Mouse (Mus musculus): ENCODE measurements around the gene Lrrc45. TPM values are rescaled to one million over a fixed set of nuclear protein-coding genes. Genes with fewer than 3 reads are reported as not detected.

Gene Lrrc45
- polyA plus RNA-seq, 1 experiment from 2014 or later: 81.3 TPM

DNA sequence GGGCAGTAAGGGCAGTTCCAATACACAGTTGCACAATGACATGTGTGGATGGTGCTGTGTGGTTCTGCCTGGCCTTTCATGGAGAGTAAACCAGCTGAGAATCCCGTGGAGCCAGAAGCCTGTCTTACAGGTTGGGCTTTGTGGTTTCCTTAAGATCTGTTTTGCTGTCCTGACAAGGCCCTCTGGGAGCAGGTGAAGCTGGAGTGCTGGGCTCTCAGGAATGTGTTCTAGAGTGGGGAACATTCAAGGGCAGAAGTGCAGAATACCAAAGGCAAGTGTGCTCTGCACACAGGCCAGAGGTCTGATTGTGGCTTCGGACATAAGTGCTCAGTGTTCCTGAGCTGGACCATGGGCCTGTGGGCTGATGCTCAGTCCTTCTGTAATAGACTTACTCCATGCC, 29.1 kb upstream of the Lrrc45 start:
- no peak for ATAC-seq (ENCODE audit: low FRiP score)
- no peak overlapping the region for H3K9ac ChIP-seq (replicated peaks)
- H3K9me3 ChIP-seq (replicated peaks): no peaks in the 10 kb centered on the region
- no peak overlapping the region for H3K4me3 ChIP-seq (replicated peaks)
- H3K27me3 ChIP-seq (replicated peaks): no peaks in the 10 kb centered on the region
- 93% methylated on average over 2 of the region's 2 CpGs for WGBS
- no peak overlapping the region for H3K27ac ChIP-seq (replicated peaks)
- H3K4me1 ChIP-seq: no peaks in the 10 kb centered on the region
- H3K4me2 ChIP-seq: no peak overlapping the region
- peaks cover 69% of the 10 kb centered on the region for H3K36me3 ChIP-seq

DNA sequence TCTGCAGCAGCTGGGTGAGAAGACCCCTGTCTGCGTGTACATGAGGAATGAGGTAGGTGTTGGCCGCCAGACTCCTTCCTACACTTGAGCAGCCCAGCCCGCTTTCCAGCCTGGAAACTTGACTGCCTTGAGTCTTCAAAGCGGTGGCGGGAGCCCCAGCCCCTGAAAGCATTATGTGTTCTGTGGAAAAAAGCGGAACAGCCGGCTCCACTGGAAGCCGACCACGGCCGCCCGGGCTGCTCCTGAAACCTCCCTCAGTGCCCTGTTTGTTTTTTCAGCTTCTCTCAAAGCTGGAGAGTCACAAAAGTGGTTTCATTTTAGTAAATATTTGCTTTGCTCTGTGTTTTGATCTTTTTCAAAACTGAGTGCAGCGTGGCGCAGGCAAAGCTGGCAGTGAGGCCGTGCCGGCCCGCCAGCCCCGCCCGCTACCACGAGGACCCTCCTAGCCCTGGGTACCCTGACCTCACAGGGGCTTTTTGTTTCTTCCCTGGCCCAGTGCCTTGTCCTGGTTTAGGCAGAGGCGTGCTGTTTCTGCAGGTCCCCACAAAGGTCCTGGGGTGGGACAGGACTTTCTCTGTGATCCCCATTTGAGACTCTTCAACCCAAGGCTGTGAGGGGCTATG, 27.0 kb upstream of the Lrrc45 start:
- no peaks in the 10 kb centered on the region for H3K9me3 ChIP-seq (replicated peaks)
- peaks cover 66% of the 10 kb centered on the region for H3K36me3 ChIP-seq
- ATAC-seq (ENCODE audit: low FRiP score): no peak
- 82% methylated on average over 20 of the region's 20 CpGs for WGBS
- H3K4me2 ChIP-seq: no peak overlapping the region
- H3K4me1 ChIP-seq: no peaks in the 10 kb centered on the region
- no peak overlapping the region for H3K9ac ChIP-seq (replicated peaks)
- peak overlapping the region; percentile 37; the same call in 1 of the 2 replicates for H3K27ac ChIP-seq (replicated peaks)
- H3K27me3 ChIP-seq (replicated peaks): no peaks in the 10 kb centered on the region
- H3K4me3 ChIP-seq (replicated peaks): no peak overlapping the region

DNA sequence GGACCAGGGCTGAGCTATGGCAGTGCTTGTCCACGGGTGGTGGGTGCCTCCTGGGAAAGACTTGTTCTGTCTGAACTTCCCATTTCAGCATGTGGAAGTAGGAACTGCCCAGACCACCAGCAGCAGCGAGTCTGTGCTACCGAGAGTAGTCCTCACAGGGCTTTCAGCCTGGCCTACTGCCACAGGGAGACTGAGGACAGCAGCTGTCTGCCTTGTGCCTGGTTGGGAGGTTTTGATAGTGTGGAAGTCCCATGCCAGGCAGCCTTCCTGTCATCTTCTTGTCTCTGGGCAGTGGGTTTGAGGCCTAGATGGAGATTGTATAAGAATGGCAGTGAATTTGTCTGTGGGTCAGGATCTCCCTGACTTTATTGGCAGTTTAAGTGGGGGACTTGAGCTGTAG, 24.4 kb upstream of the Lrrc45 start:
- Histone ChIP-seq H3K4me2 (no peak overlapping the region), H3K36me3 (peaks cover 63% of the 10 kb centered on the region), H3K27me3 (replicated peaks) (no peaks in the 10 kb centered on the region), H3K27ac (replicated peaks) (no peak overlapping the region), H3K9ac (replicated peaks) (no peak overlapping the region), H3K4me3 (replicated peaks) (no peak overlapping the region), H3K9me3 (replicated peaks) (no peaks in the 10 kb centered on the region), H3K4me1 (no peaks in the 10 kb centered on the region)
- no peak for ATAC-seq (ENCODE audit: low FRiP score)
- WGBS: 87% methylated on average over 3 of the region's 3 CpGs

DNA sequence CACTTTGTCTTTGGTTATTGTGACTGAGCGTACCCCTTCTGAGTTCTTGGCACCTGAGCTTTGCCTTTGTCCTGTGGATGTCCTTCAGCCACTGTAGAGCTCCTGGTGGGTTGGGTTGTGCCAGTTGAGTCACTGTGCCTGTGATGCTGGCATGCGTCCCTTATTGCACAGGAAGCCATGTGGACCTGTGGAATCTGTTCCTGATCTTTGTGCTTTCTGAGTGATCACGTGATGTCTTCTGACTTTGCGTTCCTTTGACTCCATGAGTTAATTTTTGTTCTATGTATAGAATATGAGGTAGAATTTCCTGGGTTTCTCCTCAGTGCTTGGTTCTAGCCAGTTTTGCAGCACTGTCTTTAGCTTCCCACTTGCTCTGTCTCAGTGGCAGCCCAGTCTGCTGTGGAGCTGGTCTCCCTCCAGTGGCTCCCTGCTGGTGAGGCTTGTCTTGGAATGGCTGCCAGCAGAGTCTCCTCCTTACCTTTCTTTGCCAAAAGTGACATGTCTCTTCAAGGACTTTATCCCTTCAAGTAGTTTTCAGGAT, 21.2 kb upstream of the Lrrc45 start:
- H3K27ac ChIP-seq (replicated peaks): no peak overlapping the region
- H3K9me3 ChIP-seq (replicated peaks): no peaks in the 10 kb centered on the region
- H3K4me1 ChIP-seq: peaks cover 15% of the 10 kb centered on the region
- H3K27me3 ChIP-seq (replicated peaks): no peaks in the 10 kb centered on the region
- no peak overlapping the region for H3K9ac ChIP-seq (replicated peaks)
- no peak overlapping the region for H3K4me2 ChIP-seq
- ATAC-seq (ENCODE audit: low FRiP score): no peak
- no peak overlapping the region for H3K4me3 ChIP-seq (replicated peaks)
- peaks cover 58% of the 10 kb centered on the region for H3K36me3 ChIP-seq
- WGBS: 92% methylated on average over 4 of the region's 4 CpGs

DNA sequence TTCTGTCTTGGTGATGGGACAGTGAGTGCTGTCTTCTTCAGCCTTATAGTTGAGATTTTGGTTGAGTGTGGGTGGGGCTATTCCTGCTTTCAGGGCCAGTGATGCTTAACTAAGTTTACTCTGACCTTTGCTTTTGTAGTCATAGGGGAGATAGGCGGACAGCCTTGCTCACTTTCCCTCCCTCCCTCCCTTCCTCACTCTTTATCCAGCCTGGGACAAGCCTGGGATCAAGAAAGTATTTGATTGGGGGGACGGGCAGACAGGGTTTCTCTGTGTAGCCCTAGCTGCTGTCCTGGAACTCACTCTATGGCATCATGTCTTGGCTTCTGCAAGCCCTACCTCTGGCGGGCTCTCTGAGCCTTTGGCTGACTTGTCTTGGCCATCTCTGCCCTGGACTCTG, 20.3 kb upstream of the Lrrc45 start:
- no peaks in the 10 kb centered on the region for H3K27me3 ChIP-seq (replicated peaks)
- peaks cover 50% of the 10 kb centered on the region for H3K36me3 ChIP-seq
- no peak overlapping the region for H3K4me2 ChIP-seq
- no peaks in the 10 kb centered on the region for H3K9me3 ChIP-seq (replicated peaks)
- peaks cover 15% of the 10 kb centered on the region for H3K4me1 ChIP-seq
- WGBS: 60% methylated on average over 3 of the region's 3 CpGs
- H3K27ac ChIP-seq (replicated peaks): no peak overlapping the region
- no peak overlapping the region for H3K4me3 ChIP-seq (replicated peaks)
- ATAC-seq (ENCODE audit: low FRiP score): no peak
- no peak overlapping the region for H3K9ac ChIP-seq (replicated peaks)

DNA sequence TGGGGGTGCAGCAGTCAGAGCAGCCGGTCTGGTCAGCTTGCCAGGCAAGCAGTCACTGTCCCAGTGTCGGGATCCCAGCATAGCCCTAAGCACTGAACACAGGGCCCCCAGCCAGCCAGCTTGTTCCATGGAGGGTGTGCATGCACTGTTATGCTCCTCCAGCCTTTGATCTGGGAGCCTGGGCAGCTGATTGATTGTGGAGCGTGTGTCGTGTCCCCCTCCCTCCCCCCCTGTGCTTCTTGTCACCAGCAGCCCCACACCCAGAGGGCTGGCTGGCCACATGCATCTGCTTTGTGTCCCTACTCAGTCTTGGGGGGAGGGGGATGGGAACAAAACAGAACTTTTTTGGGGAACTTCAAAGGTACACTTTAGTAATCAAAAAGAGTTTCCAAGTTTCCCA, 18.5 kb upstream of the Lrrc45 start:
- Histone ChIP-seq H3K4me3 (replicated peaks) (no peak overlapping the region), H3K4me1 (peaks cover 15% of the 10 kb centered on the region), H3K27ac (replicated peaks) (peak overlapping the region; percentile 24; the same call in 1 of the 2 replicates), H3K4me2 (no peak overlapping the region), H3K27me3 (replicated peaks) (no peaks in the 10 kb centered on the region), H3K9ac (replicated peaks) (no peak overlapping the region), H3K36me3 (peaks cover 38% of the 10 kb centered on the region), H3K9me3 (replicated peaks) (no peaks in the 10 kb centered on the region)
- 14% methylated on average over 4 of the region's 4 CpGs for WGBS
- ATAC-seq (ENCODE audit: low FRiP score): peak; percentile 78

DNA sequence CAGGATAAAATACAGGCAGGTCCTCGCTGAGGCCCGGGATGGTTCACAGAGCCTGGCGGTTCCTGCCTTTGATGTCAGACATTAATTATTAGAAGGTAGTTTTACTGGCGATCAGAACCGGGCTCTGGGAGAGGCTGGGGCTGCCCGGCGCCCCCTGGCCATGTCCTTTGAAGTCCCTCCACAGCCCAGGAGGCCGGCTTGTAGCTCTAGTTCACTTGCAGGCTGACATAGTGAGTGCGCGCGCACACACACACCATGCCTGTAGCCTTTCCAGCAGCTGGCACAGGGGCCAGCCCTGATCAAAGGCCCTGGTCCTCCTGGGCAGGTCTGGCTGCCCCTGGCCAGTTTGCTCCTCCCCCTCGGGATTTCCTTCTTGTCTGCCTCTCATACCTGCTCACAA, 18.1 kb upstream of the Lrrc45 start:
- peaks cover 15% of the 10 kb centered on the region for H3K4me1 ChIP-seq
- H3K27ac ChIP-seq (replicated peaks): peak overlapping the region; percentile 24
- no peaks in the 10 kb centered on the region for H3K9me3 ChIP-seq (replicated peaks)
- no peak overlapping the region for H3K9ac ChIP-seq (replicated peaks)
- H3K36me3 ChIP-seq: peaks cover 34% of the 10 kb centered on the region
- ATAC-seq (ENCODE audit: low FRiP score): no peak
- no peaks in the 10 kb centered on the region for H3K27me3 ChIP-seq (replicated peaks)
- no peak overlapping the region for H3K4me3 ChIP-seq (replicated peaks)
- WGBS: 11% methylated on average over 12 of the region's 12 CpGs
- H3K4me2 ChIP-seq: no peak overlapping the region

DNA sequence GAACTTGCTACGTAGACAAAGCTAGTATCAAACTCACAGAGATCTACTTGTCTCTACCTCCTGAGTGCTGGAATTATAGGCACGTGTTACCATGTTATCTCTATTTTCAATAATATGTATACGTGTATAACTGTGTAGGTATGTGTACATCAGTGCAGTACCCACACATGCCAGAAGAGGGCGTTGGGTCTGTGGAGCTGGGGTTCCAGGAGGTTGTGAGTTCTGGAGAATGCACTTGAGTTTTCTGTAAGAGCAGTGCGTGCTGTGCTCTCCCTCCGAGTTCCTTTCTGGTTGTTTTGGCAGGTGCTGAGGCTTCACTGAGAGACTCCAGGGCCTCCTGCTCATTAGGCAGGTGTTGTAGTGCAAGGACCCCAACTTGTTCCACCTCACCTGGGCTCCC, 17.2 kb upstream of the Lrrc45 start:
- no peak overlapping the region for H3K4me3 ChIP-seq (replicated peaks)
- no peak overlapping the region for H3K9ac ChIP-seq (replicated peaks)
- 91% methylated on average over 6 of the region's 6 CpGs for WGBS
- ATAC-seq (ENCODE audit: low FRiP score): no peak
- H3K4me2 ChIP-seq: no peak overlapping the region
- peaks cover 15% of the 10 kb centered on the region for H3K4me1 ChIP-seq
- H3K9me3 ChIP-seq (replicated peaks): no peaks in the 10 kb centered on the region
- H3K27ac ChIP-seq (replicated peaks): no peak overlapping the region
- H3K36me3 ChIP-seq: peaks cover 34% of the 10 kb centered on the region
- no peaks in the 10 kb centered on the region for H3K27me3 ChIP-seq (replicated peaks)

DNA sequence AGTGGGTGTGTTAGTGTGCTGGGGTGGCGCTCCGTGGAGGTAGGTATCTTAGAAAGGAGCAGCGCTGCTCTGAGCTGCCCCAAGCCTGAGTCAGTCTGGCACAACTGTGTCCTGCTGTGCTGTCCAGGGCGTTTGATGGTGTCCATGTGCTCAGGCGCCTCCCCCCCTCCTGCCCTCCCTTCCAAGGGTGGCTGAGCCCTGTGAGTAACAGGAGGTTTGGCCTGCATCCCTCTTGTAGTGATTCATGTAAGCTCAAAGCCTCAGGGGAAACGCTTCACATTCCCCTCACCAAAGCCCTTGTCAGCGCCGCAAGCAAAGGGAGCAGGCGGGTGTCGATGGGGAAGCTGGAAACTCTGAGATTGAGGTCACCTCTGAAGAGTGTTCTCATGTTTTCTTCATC, 16.0 kb upstream of the Lrrc45 start:
- Histone ChIP-seq H3K4me2 (no peak overlapping the region), H3K27me3 (replicated peaks) (no peaks in the 10 kb centered on the region), H3K9me3 (replicated peaks) (no peaks in the 10 kb centered on the region), H3K27ac (replicated peaks) (no peak overlapping the region), H3K9ac (replicated peaks) (no peak overlapping the region; the same call in 1 of the 2 replicates), H3K4me1 (peaks cover 15% of the 10 kb centered on the region), H3K4me3 (replicated peaks) (no peak overlapping the region), H3K36me3 (peaks cover 37% of the 10 kb centered on the region)
- 62% methylated on average over 10 of the region's 10 CpGs for WGBS
- ATAC-seq (ENCODE audit: low FRiP score): no peak

DNA sequence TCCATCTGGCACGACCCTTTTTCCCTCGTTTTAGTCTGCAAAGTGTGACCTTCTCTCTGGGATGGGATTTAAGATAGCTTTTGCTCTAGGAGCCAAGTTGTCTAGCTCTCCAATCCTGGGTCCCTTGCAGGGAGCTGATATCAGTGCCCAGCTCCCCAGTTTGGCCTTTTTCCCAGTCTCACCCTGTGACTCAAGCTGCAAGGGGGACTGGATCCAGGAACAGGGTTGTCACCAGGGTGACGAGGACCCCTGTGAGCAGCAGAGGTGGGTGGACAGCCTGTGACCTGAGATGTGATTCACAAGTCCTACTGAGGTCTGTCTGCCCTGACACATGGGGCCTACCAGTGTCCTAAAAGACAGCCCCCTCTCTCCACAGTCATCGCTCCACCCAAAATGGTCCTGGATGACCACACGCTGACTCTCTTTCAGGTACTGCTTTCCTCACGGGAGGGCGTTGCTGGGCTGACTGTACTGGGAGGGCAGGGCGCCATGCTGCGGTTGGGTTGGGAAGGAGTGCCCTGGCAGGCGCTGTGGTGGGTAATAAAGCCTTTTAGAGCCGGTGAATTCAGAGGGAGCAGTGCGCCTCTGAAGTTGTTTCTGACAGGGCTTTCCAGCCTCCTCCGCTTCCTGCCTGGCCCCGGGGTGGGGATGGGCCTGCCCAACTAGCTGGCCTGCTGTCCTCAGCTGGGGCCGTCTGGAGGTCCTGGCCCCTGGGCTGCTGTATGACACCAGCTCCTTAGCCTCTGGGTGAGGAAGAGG, 9.8 kb upstream of the Lrrc45 start:
- Histone ChIP-seq H3K36me3 (peaks cover 21% of the 10 kb centered on the region), H3K9me3 (replicated peaks) (no peaks in the 10 kb centered on the region), H3K4me3 (replicated peaks) (no peak overlapping the region), H3K9ac (replicated peaks) (no peak overlapping the region; the same call in 1 of the 2 replicates), H3K27ac (replicated peaks) (0 out of 2 replicates have a peak overlapping the region, but pooled peaks have one; percentile 5), H3K27me3 (replicated peaks) (no peaks in the 10 kb centered on the region), H3K4me2 (no peak overlapping the region), H3K4me1 (peaks cover 16% of the 10 kb centered on the region)
- no peak; the same call in 1 of the 2 replicates for ATAC-seq (ENCODE audit: low FRiP score)
- WGBS: 29% methylated on average over 15 of the region's 15 CpGs

DNA sequence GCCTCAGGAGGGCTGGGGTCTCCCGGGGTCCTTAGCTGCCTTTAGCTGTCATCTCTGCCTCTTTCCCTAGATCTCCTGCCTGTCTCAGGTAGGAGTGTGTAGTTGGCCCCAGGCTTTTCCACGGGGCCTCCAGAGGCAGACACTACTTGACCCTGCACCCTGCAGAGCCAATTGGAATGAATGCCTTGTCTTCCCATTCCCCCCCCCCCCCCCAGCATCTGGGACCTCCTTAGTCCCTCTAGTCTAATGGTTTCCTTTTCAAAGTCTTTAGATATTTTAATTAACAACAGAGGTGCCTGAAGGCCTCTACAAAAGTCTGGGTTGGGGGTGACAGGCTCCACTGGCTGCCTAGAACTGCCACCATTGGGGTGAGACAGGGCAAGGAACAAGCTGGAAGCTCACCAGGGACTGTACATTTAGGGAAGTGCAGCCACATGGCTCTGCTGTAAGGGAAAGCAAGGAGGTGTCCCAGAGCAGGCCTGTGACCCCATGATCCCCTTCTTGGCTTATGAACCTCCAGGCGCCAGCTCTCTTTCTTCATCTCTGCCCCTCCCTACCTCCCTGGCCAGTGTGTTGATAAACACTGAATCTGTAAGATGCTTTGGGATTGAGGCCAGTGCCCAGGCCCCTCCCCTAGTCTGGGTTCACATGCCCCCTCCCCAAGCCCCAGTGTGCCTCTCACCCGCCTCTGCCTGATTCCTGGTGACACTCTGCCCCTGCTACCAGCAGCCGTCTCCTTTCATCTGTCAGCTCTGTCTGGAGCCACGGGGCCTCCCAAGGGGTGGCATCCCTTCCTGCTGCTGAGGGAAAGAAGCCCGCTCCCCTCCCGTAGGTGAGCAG, 9.0 kb upstream of the Lrrc45 start:
- Histone ChIP-seq H3K9ac (replicated peaks) (no peak overlapping the region; the same call in 1 of the 2 replicates), H3K4me2 (no peak overlapping the region), H3K4me1 (peaks cover 16% of the 10 kb centered on the region), H3K4me3 (replicated peaks) (no peak overlapping the region), H3K27me3 (replicated peaks) (no peaks in the 10 kb centered on the region), H3K9me3 (replicated peaks) (no peaks in the 10 kb centered on the region), H3K36me3 (peaks cover 22% of the 10 kb centered on the region), H3K27ac (replicated peaks) (no peak overlapping the region)
- no peak for ATAC-seq (ENCODE audit: low FRiP score)
- 24% methylated on average over 8 of the region's 8 CpGs for WGBS

Data from neural tube, embryonic 15.5 days (tissue).